Mouse (Mus musculus): ENCODE data around the gene Serping1.

GRCm38 (mm10) chr2:84819861-84820260 lies 44.6 kb upstream of the Serping1 start:
- TF ChIP-seq CTCF (conservative IDR thresholded peaks at IDR 0.05; ENCODE audit: insufficient read depth, insufficient read length, low read depth, low read length) (no peak), POLR2A (IDR thresholded peaks at IDR 0.05; ENCODE audit: low read depth, low read length) (no peak)
